Mouse (Mus musculus): ENCODE measurements at regions not wholly inside any gene's neighbourhood (a gene's known extent, or its start where the extent isn't known, plus 50 kb on each side); places are given as distances from the start of the nearest gene placed in this dataset.
A peak's percentile ranks its signal among the peaks of the same experiment; 100 is the strongest.
"Not testable (repeated sequence)": the region's sequence is repeated elsewhere in the genome, so short reads cannot be mapped to it uniquely, and the experiment has no call there.

GRCm38 (mm10) chr19:59516957-59517356 is 58.8 kb downstream of the Emx2 start:
- DNase-seq (ENCODE audit: low read depth): no peak

- DNase-seq (ENCODE audit: low read depth): peak; percentile 27
Measured at GRCm38 (mm10) chr19:59519156-59519555, 61.0 kb downstream of the Emx2 start.

- DNase-seq (ENCODE audit: low read depth): peak; percentile 77
Measured at GRCm38 (mm10) chr19:59522176-59522575, 64.0 kb downstream of the Emx2 start.

GRCm38 (mm10) chr19:59523356-59523755 is 65.2 kb downstream of the Emx2 start:
- no peak for DNase-seq (ENCODE audit: low read depth)

- no peak for DNase-seq (ENCODE audit: low read depth)
Measured at GRCm38 (mm10) chr19:59564101-59564500, 105.9 kb downstream of the Emx2 start.

- no peak for DNase-seq (ENCODE audit: low read depth)
Measured at GRCm38 (mm10) chr19:59568907-59569306, 110.7 kb downstream of the Emx2 start.

GRCm38 (mm10) chr19:59569590-59569989 is 111.4 kb downstream of the Emx2 start:
- DNase-seq (ENCODE audit: low read depth): not testable (repeated sequence)

- DNase-seq (ENCODE audit: low read depth): no peak
Measured at GRCm38 (mm10) chr19:59574346-59574745, 116.2 kb downstream of the Emx2 start.

- no peak for DNase-seq (ENCODE audit: low read depth)
Measured at GRCm38 (mm10) chr19:59577886-59578285, 119.7 kb downstream of the Emx2 start.

GRCm38 (mm10) chr19:59579676-59580075 is 121.5 kb downstream of the Emx2 start:
- DNase-seq (ENCODE audit: low read depth): no peak

GRCm38 (mm10) chr19:59585835-59586234 is 127.7 kb downstream of the Emx2 start:
- no peak for DNase-seq (ENCODE audit: low read depth)

- no peak for DNase-seq (ENCODE audit: low read depth)
Measured at GRCm38 (mm10) chr19:59587303-59587702, 129.1 kb downstream of the Emx2 start.

- DNase-seq (ENCODE audit: low read depth): no peak
Measured at GRCm38 (mm10) chr19:59588068-59588522, 129.9 kb downstream of the Emx2 start.

- peak; percentile 51 for DNase-seq (ENCODE audit: low read depth)
Measured at GRCm38 (mm10) chr19:59590021-59590420, 131.8 kb downstream of the Emx2 start.

GRCm38 (mm10) chr19:59592060-59592459 is 133.9 kb downstream of the Emx2 start:
- DNase-seq (ENCODE audit: low read depth): no peak

GRCm38 (mm10) chr19:59624288-59624795 is 166.2 kb downstream of the Emx2 start:
- DNase-seq (ENCODE audit: low read depth): no peak

GRCm38 (mm10) chr19:59627681-59628080 is 169.5 kb downstream of the Emx2 start:
- no peak for DNase-seq (ENCODE audit: low read depth)

GRCm38 (mm10) chr19:59628296-59629160 is 170.4 kb downstream of the Emx2 start:
- DNase-seq (ENCODE audit: low read depth): no peak

GRCm38 (mm10) chr19:59629161-59629445 is 170.9 kb downstream of the Emx2 start:
- DNase-seq (ENCODE audit: low read depth): no peak

GRCm38 (mm10) chr19:59630095-59630494 is 171.9 kb downstream of the Emx2 start:
- DNase-seq (ENCODE audit: low read depth): peak; percentile 42

- DNase-seq (ENCODE audit: low read depth): no peak
Measured at GRCm38 (mm10) chr19:59630706-59631105, 172.5 kb downstream of the Emx2 start.

GRCm38 (mm10) chr19:59631541-59631940 is 173.4 kb downstream of the Emx2 start:
- DNase-seq (ENCODE audit: low read depth): no peak

- no peak for DNase-seq (ENCODE audit: low read depth)
Measured at GRCm38 (mm10) chr19:59636271-59636670, 178.1 kb downstream of the Emx2 start.

- no peak for DNase-seq (ENCODE audit: low read depth)
Measured at GRCm38 (mm10) chr19:59642606-59643005, 184.4 kb downstream of the Emx2 start.

Data from fibroblast of lung, adult 2 months (primary cell).